Mouse (Mus musculus) left cerebral cortex, adult 6 months (tissue): Measurements from ENCODE around the gene Cd177. TPM values are rescaled to one million over a fixed set of nuclear protein-coding genes. Genes with fewer than 3 reads are reported as not detected.

Experiments used
- long read RNA-seq, 2 experiments: library from polyadenylated mRNA; unstranded; transcript quantifications; one replicate each; pipeline ENCODE4 v2.0.0; 2019 to 2020
- polyA plus RNA-seq: library from polyadenylated mRNA; unstranded; fragments of <200 nt; fragmentation: Nextera tagmentation; gene quantifications from 2 replicates; pipeline ENCODE4 v1.2.3, GENCODE M21; 2021

Cd177 gene
- polyA plus RNA-seq, result not detected in 2 replicates
- long read RNA-seq, experiment 1, result 0 reads
- long read RNA-seq, experiment 2, result 0 reads

DNA sequence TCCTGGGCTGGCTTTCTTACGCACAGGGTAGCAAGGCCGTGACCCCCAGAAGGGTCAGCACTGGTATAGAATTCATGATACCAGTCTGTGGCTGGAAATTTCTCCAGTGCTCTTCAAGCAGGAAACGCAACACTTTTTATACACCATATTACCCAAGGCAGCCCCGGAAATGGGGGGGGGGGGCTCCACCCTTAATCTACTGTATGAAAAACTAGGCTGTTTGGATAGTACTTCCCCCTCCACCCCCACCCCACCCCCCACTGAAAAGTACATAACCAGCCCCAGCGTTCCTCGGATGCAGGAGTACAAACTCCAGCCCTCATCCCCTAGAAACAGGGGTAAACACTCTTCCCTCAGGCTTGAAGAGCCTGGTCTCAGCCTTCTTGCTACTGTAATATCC lies at the start of gene Cd177:
Cd177 (minus strand) TSS at position 101 of the 400 bp plus-strand sequence.

DNA sequence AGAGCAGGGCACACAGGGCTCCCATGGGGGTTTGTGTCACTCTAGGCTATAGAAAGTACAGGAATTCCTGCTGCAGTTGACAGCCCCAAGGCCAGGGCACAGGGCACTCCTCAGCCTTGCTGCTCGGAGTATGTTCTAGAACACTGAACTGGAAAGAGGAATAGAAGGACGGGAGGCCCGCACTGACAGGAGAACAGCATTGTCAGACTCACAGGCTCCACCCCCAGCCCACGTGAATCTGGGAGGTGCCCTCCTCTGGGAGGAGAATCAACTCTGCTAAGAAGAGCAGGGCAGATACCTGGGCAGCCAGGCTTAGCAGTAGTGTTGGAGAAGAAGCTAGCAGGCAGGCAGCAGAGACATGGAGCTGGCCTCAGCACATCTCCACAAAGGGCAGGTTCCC lies 16.8 kb upstream of the Cd177 start, which contains the start of gene Ceacam10:
Ceacam10 (plus strand) TSS at position 289 of the 400 bp plus-strand sequence.

GRCm38 (mm10) chr7:24726808-24727207 lies 33.3 kb downstream of the Cd177 start, which contains the start of gene Gm4763:
Gene Gm4763 (minus strand): TSS chr7:24726908.

GRCm38 (mm10) chr7:24708832-24709292 lies 51.2 kb downstream of the Cd177 start, which contains the start of gene BC049730:
Gene BC049730 (plus strand): TSS chr7:24709242.

Other genes starting within 250 kb of the Cd177 start
- not detected in 2 replicates for gene AC161166.1, start 247.9 kb downstream of the Cd177 start, polyA plus RNA-seq
- gene Irgq, start 229.6 kb downstream of the Cd177 start, polyA plus RNA-seq, result 11.2 and 13.6 TPM in 2 replicates
- gene Pinlyp, start 214.2 kb downstream of the Cd177 start, polyA plus RNA-seq, result not detected in 2 replicates
- 24.9 and 25.5 TPM in 2 replicates for gene Xrcc1, start 214.0 kb downstream of the Cd177 start, polyA plus RNA-seq
- gene Ethe1, start 172.8 kb downstream of the Cd177 start, polyA plus RNA-seq, result 30.8 and 34.3 TPM in 2 replicates
- gene Zfp575, start 172.7 kb downstream of the Cd177 start, polyA plus RNA-seq, result 8.4 and 13.6 TPM in 2 replicates
- gene Phldb3, start 149.5 kb downstream of the Cd177 start, polyA plus RNA-seq, result not detected in 2 replicates
- gene Lypd3, start 123.8 kb downstream of the Cd177 start, polyA plus RNA-seq, result not detected in 2 replicates
- gene Tex101, start 83.6 kb downstream of the Cd177 start, polyA plus RNA-seq, result not detected in 2 replicates
- gene BC049730, start 51.1 kb downstream of the Cd177 start, polyA plus RNA-seq, result not detected in 2 replicates
- gene Gm4763, start 33.4 kb downstream of the Cd177 start, polyA plus RNA-seq, result not detected in 2 replicates
- 0.28 TPM in 1 of 2 replicates, not detected in the other for gene Ceacam10, start 16.9 kb upstream of the Cd177 start, polyA plus RNA-seq
- gene Gm9844, start 101.9 kb upstream of the Cd177 start, polyA plus RNA-seq, result 4.5 and 8.1 TPM in 2 replicates
- gene Lypd4, start 109.6 kb upstream of the Cd177 start, polyA plus RNA-seq, result not detected in 2 replicates
- gene Dmrtc2, start 109.7 kb upstream of the Cd177 start, polyA plus RNA-seq, result not detected in 2 replicates
- 2,479 and 2,713 TPM in 2 replicates for gene Rps19, start 124.1 kb upstream of the Cd177 start, polyA plus RNA-seq
- gene Cd79a, start 137.1 kb upstream of the Cd177 start, polyA plus RNA-seq, result 0.27 and 0.60 TPM in 2 replicates
- gene Arhgef1, start 142.6 kb upstream of the Cd177 start, polyA plus RNA-seq, result 4.7 and 7.9 TPM in 2 replicates
- gene Gm4881, start 184.2 kb upstream of the Cd177 start, polyA plus RNA-seq, result not detected in 2 replicates
- 531 and 581 TPM in 2 replicates for gene Rabac1, start 212.4 kb upstream of the Cd177 start, polyA plus RNA-seq
- gene Atp1a3, start 245.6 kb upstream of the Cd177 start, polyA plus RNA-seq, result 803 and 1,080 TPM in 2 replicates